In the genomic region with DNA sequence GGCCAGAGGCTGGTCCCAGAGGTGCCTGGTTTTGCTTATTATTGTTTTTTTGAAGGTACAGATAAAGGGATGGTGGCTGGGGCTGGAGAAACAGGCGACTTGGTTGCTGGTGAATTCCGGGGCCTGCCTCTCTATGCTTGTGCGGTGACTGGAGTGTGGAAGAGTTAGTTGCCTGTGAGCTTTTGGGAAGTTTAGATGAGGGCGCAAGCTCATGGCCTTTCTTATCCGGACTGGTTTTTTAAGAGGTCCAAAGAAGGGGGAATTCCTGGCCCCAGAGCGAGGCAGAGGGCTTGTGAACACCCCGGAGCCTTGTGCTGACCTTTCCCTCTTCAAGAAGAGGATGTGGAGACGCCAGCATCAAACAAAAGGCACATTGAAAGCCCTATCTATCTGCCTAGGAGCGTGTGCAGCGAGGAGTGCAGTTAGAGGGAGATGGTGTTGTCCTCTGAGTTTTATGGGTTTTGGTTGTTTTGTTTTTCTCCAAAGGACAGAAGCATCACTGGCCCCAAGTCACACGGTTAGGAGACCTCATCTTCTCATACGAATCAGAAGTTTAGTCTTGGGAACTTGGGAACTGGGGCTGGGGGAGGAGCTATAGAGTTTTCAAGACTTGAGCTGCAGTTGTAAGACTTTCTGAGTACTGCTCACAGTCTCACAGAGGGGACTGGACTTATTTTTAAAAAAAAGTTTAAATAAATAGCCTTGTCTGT, we compare ENCODE assay signal across 8 mouse cellular contexts. TPM values are rescaled to one million over a fixed set of nuclear protein-coding genes. Genes with fewer than 3 reads are reported as not detected.
DNase-seq lines count a peak whose midpoint lies in the region; ATAC-seq lines count a peak whose summit lies in the region.

No protein-coding gene starts in this region.

- H3K36me3 ChIP-seq in limb, embryonic 10.5 days: no peaks in the 10 kb centered on the region
- H3K36me3 ChIP-seq in stomach, embryonic 14.5 days (ENCODE audit: control insufficient read depth, insufficient read depth, low read length): no peaks in the 10 kb centered on the region

- peak overlapping the region; percentile 95 for H3K9ac ChIP-seq in stomach, embryonic 14.5 days (replicated peaks; ENCODE audit: low read depth, low read length)

- WGBS in limb, embryonic 10.5 days: 4% methylated on average over 12 of the region's 12 CpGs
- WGBS in stomach, embryonic 14.5 days: 14% methylated on average over 12 of the region's 12 CpGs

- peaks cover 76% of the 10 kb centered on the region for H3K4me1 ChIP-seq in limb, embryonic 10.5 days
- peaks cover 55% of the 10 kb centered on the region for H3K4me1 ChIP-seq in stomach, embryonic 14.5 days (ENCODE audit: control insufficient read depth, insufficient read depth, low read length)

- peak overlapping the region; percentile 97 for H3K27ac ChIP-seq in limb, embryonic 10.5 days
- H3K27ac ChIP-seq in stomach, embryonic 14.5 days (ENCODE audit: low read length): peak overlapping the region; percentile 100

- peak overlapping the region; percentile 91 for H3K4me3 ChIP-seq in limb, embryonic 10.5 days
- peak overlapping the region; percentile 89 for H3K4me3 ChIP-seq in stomach, embryonic 14.5 days (ENCODE audit: low read depth, low read length)

- H3K27me3 ChIP-seq in limb, embryonic 10.5 days (ENCODE audit: low read depth, poor library complexity, severe bottlenecking): no peaks in the 10 kb centered on the region
- H3K27me3 ChIP-seq in stomach, embryonic 14.5 days (ENCODE audit: control insufficient read depth, insufficient read depth, low read length): no peaks in the 10 kb centered on the region

- peak overlapping the region; percentile 76 for H3K4me2 ChIP-seq in stomach, embryonic 14.5 days (replicated peaks; ENCODE audit: low read depth, low read length)

- no peak for ATAC-seq in stomach, embryonic 14.5 days (ENCODE audit: insufficient number of reproducible peaks, insufficient read depth, low FRiP score, low read depth)
- no peak for ATAC-seq in inflammation-experienced regulatory T-cells, adult 6 months

- no peaks in the 10 kb centered on the region for H3K9me3 ChIP-seq in limb, embryonic 10.5 days (replicated peaks)
- H3K9me3 ChIP-seq in stomach, embryonic 14.5 days (ENCODE audit: control insufficient read depth, low read depth, low read length): no peaks in the 10 kb centered on the region

- DNase-seq in cerebellum, adult 9-11 months: peak; percentile 23
- DNase-seq in cerebellum, adult 11 months: no peak
- DNase-seq in thymus, postnatal 25 days: peak; percentile 53
- no peak for DNase-seq in thymus, adult 18-20 months
- no peak for DNase-seq in limb, embryonic 10.5 days (ENCODE audit: low spot score)
- DNase-seq in left cerebral cortex, adult 11 months (ENCODE audit: low spot score): no peak

RNA-seq across cellular contexts. Expression of a gene that starts 2.8 kb away (rescaled TPM):
- polyA plus RNA-seq in limb, embryonic 10.5 days (2016; fragmentation: Nextera tagmentation; extraction: Ambion mirVana): 43.8 and 55.5 TPM in 2 replicates
- 43.9 and 45.3 TPM in 2 replicates for polyA plus RNA-seq in stomach, embryonic 14.5 days (2014; fragmentation: Nextera tagmentation; extraction: Ambion mirVana)
- polyA plus RNA-seq in inflammation-experienced regulatory T-cells, adult 6 months (2017; shearing (Covaris generic)): 10 to 100 TPM; 24.5 to 30.1 (median 26.1) TPM

Comparison
In these comparisons a context has a peak if more than half of its experiments do, and no peak if none do; other contexts are left out.
1. DNase-seq: peak in cerebellum, adult 9-11 months (single experiment) and thymus, postnatal 25 days (single experiment); none in cerebellum, adult 11 months (single experiment), thymus, adult 18-20 months (0 of 2), limb, embryonic 10.5 days (single experiment) and left cerebral cortex, adult 11 months (single experiment).